In genomic region chr15:84625712-84626414, GRCm38 (mm10) we compare ENCODE assay signal across 8 mouse cellular contexts. TPM values are rescaled to one million over a fixed set of nuclear protein-coding genes. Genes with fewer than 3 reads are reported as not detected.
A peak's percentile ranks its signal among the peaks of the same experiment; 100 is the strongest.
DNase-seq lines count a peak whose midpoint lies in the region; ATAC-seq lines count a peak whose summit lies in the region.

No protein-coding gene starts in this region.

- H3K27ac ChIP-seq in neural tube, embryonic 11.5 days (ENCODE audit: low read depth, low read length) = no peak overlapping the region
- H3K27ac ChIP-seq in heart, embryonic 15.5 days = no peak overlapping the region; the same call in 1 of the 2 replicates
- H3K27ac ChIP-seq in limb, embryonic 15.5 days = 0 out of 2 replicates have a peak overlapping the region, but pooled peaks have one; percentile 11

- H3K4me1 ChIP-seq in neural tube, embryonic 11.5 days (ENCODE audit: control insufficient read depth, insufficient read depth, low read length) = peaks cover 14% of the 10 kb centered on the region
- H3K4me1 ChIP-seq in heart, embryonic 15.5 days (replicated peaks) = peaks cover 14% of the 10 kb centered on the region
- peaks cover 11% of the 10 kb centered on the region for H3K4me1 ChIP-seq in limb, embryonic 15.5 days

- no peak overlapping the region for H3K4me3 ChIP-seq in neural tube, embryonic 11.5 days (ENCODE audit: low read depth, low read length)
- H3K4me3 ChIP-seq in heart, embryonic 15.5 days = no peak overlapping the region
- no peak overlapping the region for H3K4me3 ChIP-seq in limb, embryonic 15.5 days

- no peak overlapping the region for H3K9ac ChIP-seq in neural tube, embryonic 11.5 days (ENCODE audit: low read length)
- no peak overlapping the region for H3K9ac ChIP-seq in heart, embryonic 15.5 days
- H3K9ac ChIP-seq in limb, embryonic 15.5 days = no peak overlapping the region

- H3K9me3 ChIP-seq in neural tube, embryonic 11.5 days (ENCODE audit: control insufficient read depth, low read length) = no peaks in the 10 kb centered on the region
- H3K9me3 ChIP-seq in heart, embryonic 15.5 days (replicated peaks) = no peaks in the 10 kb centered on the region
- no peaks in the 10 kb centered on the region for H3K9me3 ChIP-seq in limb, embryonic 15.5 days

- 69% methylated on average over 6 of the region's 6 CpGs for WGBS in neural tube, embryonic 11.5 days
- 42% methylated on average over 6 of the region's 6 CpGs for WGBS in heart, embryonic 15.5 days
- WGBS in limb, embryonic 15.5 days = 49% methylated on average over 6 of the region's 6 CpGs

- no peak overlapping the region for H3K4me2 ChIP-seq in neural tube, embryonic 11.5 days (ENCODE audit: low read depth)
- no peak overlapping the region for H3K4me2 ChIP-seq in heart, embryonic 15.5 days
- H3K4me2 ChIP-seq in limb, embryonic 15.5 days = no peak overlapping the region

- peak; percentile 51 for DNase-seq in neural tube, embryonic 11.5 days (ENCODE audit: low spot score)
- DNase-seq in neural tube, embryonic 10.5 days (ENCODE audit: extremely low spot score, low spot score) = no peak
- DNase-seq in retina, embryonic 14.5 days (ENCODE audit: low spot score) = peak; percentile 16
- no peak for DNase-seq in layer of hippocampus, postnatal 25 days (ENCODE audit: extremely low spot score in 1 of 2, low spot score in 1 of 2)
- DNase-seq in cerebellum, adult 18-20 months = no peak
- DNase-seq in cerebellum, postnatal 36 days = no peak

- 0 out of 2 replicates have a peak, but pooled peaks cover 2% of the 10 kb centered on the region for H3K27me3 ChIP-seq in neural tube, embryonic 11.5 days (ENCODE audit: control insufficient read depth, insufficient read depth, low read length)
- peaks cover 7% of the 10 kb centered on the region for H3K27me3 ChIP-seq in heart, embryonic 15.5 days
- 0 out of 2 replicates have a peak, but pooled peaks cover 4% of the 10 kb centered on the region for H3K27me3 ChIP-seq in limb, embryonic 15.5 days

- ATAC-seq in neural tube, embryonic 11.5 days (ENCODE audit: insufficient read depth, low FRiP score, low TSS enrichment) = no peak
- peak; percentile 54 for ATAC-seq in heart, embryonic 15.5 days (replicated peaks; ENCODE audit: insufficient number of reproducible peaks, insufficient read depth, low FRiP score, low read depth)
- ATAC-seq in limb, embryonic 15.5 days (ENCODE audit: insufficient number of reproducible peaks, low FRiP score, low TSS enrichment, low read depth) = 0 out of 2 replicates have a peak, but pooled peaks have one; percentile 53

- H3K36me3 ChIP-seq in neural tube, embryonic 11.5 days (ENCODE audit: control insufficient read depth, insufficient read depth, low read length) = no peaks in the 10 kb centered on the region
- no peaks in the 10 kb centered on the region for H3K36me3 ChIP-seq in heart, embryonic 15.5 days
- H3K36me3 ChIP-seq in limb, embryonic 15.5 days = no peaks in the 10 kb centered on the region

RNA-seq across cellular contexts. Expression of gene Prr5, which starts 43.6 kb away (rescaled TPM):
- 17.5 and 19.3 TPM in 2 replicates for polyA plus RNA-seq in neural tube, embryonic 11.5 days (2014; fragmentation: Nextera tagmentation; extraction: Ambion mirVana)
- 11.8 and 18.0 TPM in 2 replicates for polyA plus RNA-seq in heart, embryonic 15.5 days (2015; fragmentation: Nextera tagmentation; extraction: Ambion mirVana)
- polyA plus RNA-seq in limb, embryonic 15.5 days (2015; fragmentation: Nextera tagmentation; extraction: Ambion mirVana) = 34.5 and 36.3 TPM in 2 replicates
- total RNA-seq in layer of hippocampus, postnatal 25 days (2021) = 10 to 100 TPM; 10.1 to 16.9 TPM

Comparison
In these comparisons a context has a peak if more than half of its experiments do, and no peak if none do; other contexts are left out.
1. DNase-seq: peak in neural tube, embryonic 11.5 days (single experiment) and retina, embryonic 14.5 days (single experiment); none in neural tube, embryonic 10.5 days (single experiment), layer of hippocampus, postnatal 25 days (0 of 2), cerebellum, adult 18-20 months (0 of 2) and cerebellum, postnatal 36 days (0 of 2).